Mouse (Mus musculus) lung, postnatal 10 days (tissue): Measurements from ENCODE around the gene Cp.
"Not testable (repeated sequence)": the region's sequence is repeated elsewhere in the genome, so short reads cannot be mapped to it uniquely, and the experiment has no call there.

Experiments used
- DNase-seq: peaks from one replicate; pipeline ENCODE4 v3.0.0; 2021

Gene Cp

GRCm38 (mm10) chr3:20007759-20008158 lies 50.9 kb downstream of the Cp start:
- no peak for DNase-seq

DNA sequence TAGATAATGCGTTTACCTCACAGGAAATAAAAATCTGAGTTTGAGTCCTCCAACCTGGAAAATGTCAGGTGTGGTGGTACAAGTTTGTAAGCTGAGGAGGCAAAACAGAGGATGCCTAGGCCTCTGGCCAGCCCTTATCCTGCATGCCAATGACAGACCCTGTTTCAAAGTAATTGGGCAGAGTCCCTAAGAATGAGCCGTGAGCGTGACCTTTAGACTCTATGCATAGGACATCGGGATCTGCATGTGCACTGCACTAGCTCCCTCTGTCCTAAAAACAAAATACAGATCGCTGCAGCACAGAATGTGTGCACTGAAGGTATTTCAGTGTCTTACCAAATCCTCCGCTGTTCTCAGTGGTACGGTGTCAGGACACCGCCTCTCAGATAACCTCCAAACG lies 53.6 kb downstream of the Cp start:
- no peak for DNase-seq

GRCm38 (mm10) chr3:20010905-20011304 lies 54.1 kb downstream of the Cp start:
- DNase-seq = not testable (repeated sequence)

DNA sequence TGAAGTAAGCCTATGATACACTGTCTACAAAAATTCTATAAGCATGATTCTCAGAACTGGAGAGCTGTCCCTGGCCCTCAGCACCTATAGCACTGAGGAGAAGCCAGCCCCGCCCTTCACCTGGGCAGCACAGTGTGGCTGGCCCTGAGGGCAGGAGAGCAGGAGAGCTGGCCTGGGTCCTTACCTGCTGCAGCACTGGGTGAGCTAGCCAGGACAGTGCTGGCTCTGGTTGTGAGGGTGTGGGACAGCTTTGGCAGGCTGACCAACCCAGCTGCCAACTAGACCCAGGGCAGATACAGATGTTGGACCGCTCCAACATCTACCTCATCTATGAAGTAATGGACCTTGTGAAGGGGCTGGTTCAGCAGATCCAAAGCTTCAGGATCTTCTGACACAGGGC lies 57.6 kb downstream of the Cp start:
- no peak for DNase-seq

DNA sequence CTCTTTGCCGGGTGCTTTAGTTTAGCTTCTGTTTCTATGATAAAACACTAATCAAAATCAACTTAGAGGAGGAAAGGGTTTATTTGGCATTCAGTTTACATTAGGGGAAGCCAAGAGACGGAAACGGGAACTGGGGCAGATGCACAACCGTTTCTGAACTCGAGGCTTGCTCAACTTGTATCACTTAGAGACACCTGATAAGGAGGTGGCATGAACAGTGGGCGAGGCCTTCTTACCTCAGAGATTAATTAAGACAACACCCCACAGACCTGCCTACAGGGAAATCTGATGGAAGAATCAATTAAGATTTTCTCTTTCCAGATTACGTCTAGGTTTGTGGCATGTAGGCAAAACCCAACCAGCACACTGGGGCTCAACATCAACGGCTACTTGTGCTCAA lies 61.2 kb downstream of the Cp start:
- no peak for DNase-seq

- DNase-seq = no peak
Observed at GRCm38 (mm10) chr3:20023832-20024231, 67.0 kb downstream of the Cp start.

- no peak for DNase-seq
Observed at GRCm38 (mm10) chr3:20026481-20026880, 69.6 kb downstream of the Cp start.

- DNase-seq = no peak
Observed at GRCm38 (mm10) chr3:20026996-20027689, 70.3 kb downstream of the Cp start.

DNA sequence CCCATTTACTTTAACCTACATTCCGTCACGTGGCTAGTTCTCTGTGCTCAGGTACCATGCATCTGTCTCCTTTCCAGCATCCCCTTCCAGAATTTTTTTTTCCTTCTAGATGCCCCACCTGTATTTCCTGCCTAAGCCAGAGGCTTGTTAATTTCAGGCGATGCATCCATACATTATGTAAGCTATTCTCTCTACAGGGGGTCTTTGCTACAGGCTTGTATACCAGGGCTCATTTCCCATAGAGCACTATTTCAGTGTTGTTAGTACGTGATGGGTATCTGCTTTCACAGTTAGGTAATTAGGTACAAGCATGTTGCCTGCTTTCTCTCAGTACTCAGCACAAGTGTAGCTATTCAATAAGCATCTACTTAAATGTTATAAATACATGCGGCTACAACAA lies 70.9 kb downstream of the Cp start:
- no peak for DNase-seq

DNA sequence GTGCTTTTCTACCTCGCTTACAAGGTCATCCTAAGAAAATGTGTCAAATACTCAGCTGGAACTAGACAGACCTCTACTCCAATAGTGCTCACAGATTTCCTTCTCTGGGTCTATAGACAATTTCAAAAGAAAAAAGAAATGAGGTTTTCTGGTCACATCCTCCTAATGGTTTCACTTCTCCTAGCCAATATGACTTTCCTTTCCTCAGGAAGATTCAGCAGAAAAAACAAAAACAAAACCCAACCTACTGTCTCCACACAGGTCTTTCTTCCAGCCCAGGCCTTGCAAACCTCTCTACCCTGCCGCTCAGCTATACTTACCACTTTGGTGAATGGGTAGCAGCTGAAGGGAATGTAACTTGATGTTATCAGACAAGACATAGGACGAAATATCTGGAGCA lies 71.8 kb downstream of the Cp start:
- DNase-seq = no peak

- DNase-seq = no peak
Observed at GRCm38 (mm10) chr3:20030807-20031206, 74.0 kb downstream of the Cp start.

DNA sequence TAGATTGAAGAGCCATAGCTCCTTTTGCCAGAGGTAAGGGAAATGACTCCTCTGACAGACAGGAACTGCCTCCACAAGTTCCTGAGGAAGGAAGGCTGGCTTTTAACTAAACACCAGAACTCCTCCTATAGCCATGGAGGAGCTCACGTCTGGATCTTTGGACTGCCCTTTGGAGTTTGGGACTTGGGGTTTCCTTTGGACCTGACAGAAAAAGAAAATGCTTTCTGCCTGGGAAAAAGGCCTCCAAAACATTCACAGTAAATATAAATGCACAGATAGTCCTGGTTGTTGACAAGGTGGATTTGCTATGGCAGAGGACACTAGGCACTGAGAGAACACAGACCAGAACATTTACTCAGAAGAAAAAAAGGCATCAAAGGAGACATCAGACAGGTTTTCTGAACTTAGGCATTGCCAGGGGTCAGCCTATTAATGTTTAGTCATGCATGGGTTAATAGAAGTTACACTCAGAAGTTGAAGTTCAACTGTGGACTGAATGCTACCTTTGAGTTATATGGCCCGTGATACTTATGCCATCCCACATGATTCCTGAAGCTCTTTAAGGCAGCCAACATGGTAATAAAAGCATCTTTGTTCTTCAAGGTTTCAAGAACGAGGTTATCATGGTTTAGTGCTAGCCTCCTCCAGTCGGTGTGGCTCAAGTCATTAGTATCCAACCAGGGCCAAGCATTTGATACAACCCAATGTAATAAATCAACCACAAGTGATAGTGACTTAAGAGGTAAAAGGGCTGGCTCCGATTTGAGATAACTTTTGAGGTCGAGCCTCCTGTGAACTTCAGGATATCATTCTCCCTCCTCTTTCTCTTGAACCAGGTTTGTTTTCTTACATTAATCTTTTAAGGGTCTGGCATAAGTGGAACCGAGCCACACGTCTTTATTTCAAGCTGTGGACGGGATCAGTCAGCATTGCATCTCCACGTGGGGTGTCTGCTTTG lies 77.2 kb downstream of the Cp start:
- DNase-seq = no peak

GRCm38 (mm10) chr3:20034719-20035404 lies 78.0 kb downstream of the Cp start, which contains the start of gene Hps3:
Gene Hps3 (minus strand): TSS chr3:20035315.
- DNase-seq = peak; percentile 92

DNA sequence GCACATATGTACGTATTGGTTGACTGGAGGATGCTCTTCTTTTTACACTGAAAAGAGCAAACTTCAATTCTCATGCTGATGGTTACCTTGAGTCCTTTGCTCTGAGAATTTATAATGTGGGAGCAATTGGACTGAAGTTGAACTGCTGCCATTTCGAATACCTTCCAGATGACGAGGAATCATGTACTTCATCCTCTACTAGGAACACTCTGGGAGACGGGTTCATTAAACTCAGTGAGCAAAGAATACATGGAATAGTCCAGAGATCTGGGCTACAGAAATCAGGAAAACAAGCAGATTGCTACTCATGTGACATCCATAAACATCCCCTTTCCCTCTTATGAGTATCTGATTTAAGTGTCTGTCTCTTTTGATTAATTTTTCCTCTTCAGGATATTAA lies 79.2 kb downstream of the Cp start:
- no peak for DNase-seq

DNA sequence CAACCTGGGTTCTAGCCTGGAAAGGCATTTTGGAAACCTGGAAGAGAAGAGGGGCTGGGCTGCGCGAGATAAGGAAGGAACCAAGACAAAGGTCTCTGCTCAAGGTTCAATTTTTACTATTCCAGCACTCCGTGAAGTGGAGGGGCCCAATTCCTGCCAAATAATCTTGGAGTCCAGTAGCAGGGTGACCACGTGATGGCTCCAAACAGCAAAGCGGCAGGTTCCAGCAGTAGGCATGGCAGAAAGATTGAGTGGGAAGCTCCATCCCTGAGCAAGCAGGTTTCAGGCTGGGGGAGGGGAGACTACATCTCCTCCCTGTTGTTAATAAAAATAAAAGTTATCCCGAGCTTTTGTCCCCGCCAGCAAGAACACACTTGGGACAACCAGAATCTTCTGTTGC lies 84.6 kb downstream of the Cp start:
- not testable (repeated sequence) for DNase-seq

GRCm38 (mm10) chr3:20044736-20045135 lies 87.9 kb downstream of the Cp start:
- not testable (repeated sequence) for DNase-seq

- DNase-seq = peak; percentile 96
Observed at GRCm38 (mm10) chr3:20057306-20058196, 100.7 kb downstream of the Cp start, which contains the start of gene Hltf. Gene Hltf (plus strand): TSS chr3:20057811.

DNA sequence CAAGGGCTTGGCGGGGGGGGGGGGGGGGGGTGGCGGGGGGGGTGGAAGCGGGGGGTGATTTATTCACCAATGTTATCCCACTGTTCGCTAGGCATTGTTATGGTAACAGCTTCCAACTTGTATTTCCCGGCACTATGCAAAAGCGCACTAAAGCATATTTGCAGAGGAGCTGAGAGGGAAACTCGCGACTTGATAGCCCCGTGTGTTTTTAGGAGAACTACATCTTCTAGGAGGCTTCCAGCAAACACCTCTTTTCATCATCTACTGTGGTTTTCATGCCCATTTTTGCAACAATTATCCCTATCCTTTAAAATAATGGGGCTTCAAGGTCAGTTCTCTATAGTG lies 101.3 kb downstream of the Cp start:
- DNase-seq = no peak
